Mouse (Mus musculus): ENCODE results near the gene Susd2.

Gene Susd2

GRCm38 (mm10) chr10:75651381-75652068, 7.7 kb upstream of the Susd2 start:
- DNase-seq, result no peak

DNA sequence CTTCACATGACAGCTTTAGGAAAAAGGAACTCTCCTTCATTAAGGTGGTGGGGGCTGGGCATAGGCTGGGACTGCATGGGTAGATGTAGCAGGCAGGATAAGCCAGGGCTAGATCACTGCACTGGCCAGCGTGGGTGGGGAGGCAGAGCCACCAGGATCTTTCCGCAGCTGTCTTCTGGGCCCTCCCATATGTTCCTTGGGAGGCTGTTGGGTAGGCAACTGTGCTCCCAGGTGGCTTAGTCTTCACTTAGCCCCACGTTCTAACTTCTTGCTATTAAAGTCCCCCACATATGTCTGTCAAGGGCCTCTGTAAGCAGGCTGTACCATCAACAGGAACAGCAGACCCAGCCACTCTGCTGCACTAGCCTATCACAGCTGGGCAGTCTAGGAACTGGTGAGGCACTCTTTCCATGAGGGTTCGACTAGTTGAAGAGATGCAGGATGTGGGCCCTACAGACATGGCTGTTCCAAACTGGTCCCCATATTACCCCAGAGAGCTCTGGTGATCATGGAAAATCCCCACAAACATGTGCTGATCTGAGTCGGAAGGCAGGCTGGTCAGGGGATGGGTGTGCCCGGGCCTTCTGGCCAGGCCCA, 6.6 kb upstream of the Susd2 start:
- no peak for DNase-seq

- DNase-seq, result no peak
Observed at GRCm38 (mm10) chr10:75649406-75649995, 5.7 kb upstream of the Susd2 start.

DNA sequence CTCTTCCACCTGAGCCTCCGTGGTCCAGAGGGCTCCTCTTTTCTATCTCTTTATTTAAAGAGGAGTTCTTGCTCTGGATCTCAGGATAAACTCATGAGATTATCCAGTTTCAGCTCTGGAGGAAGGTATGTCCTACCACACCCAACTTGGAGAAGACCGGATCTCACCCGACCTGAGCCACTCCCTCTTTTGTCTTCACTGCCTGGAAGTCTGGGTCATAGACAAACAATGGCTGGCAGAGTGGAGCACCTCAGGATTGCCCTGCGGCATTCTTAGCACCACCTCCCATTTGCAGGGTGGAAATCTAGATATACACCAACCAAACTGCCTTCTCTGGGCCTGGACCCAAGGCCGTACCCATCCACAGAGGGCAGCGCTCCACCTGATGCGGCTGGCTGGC, 5.2 kb upstream of the Susd2 start:
- DNase-seq, result no peak

- DNase-seq, result no peak
Observed at GRCm38 (mm10) chr10:75648091-75648490, 4.3 kb upstream of the Susd2 start.

DNA sequence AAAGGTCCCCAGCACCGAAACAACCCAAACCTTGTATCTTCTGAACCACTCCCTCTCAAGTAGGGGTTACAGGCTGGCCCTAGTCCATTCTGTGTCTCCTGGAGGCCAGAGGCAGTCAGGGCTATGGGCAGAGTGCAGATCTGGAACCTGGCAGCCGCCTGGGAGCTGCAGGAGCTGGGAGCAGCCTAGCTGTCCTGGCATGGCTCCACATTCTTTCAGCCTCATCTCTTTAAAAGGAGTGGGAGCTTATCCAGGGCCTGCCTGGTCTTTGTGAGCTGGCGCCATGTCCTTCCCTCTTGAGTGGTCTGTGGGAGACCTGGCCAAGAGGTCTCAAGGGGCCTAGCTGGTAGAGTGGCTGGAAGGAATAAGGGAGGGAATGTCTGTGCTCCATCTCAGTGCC, 3.6 kb upstream of the Susd2 start:
- DNase-seq, result no peak

- DNase-seq, result no peak
Observed at GRCm38 (mm10) chr10:75646406-75646805, 2.6 kb upstream of the Susd2 start.

DNA sequence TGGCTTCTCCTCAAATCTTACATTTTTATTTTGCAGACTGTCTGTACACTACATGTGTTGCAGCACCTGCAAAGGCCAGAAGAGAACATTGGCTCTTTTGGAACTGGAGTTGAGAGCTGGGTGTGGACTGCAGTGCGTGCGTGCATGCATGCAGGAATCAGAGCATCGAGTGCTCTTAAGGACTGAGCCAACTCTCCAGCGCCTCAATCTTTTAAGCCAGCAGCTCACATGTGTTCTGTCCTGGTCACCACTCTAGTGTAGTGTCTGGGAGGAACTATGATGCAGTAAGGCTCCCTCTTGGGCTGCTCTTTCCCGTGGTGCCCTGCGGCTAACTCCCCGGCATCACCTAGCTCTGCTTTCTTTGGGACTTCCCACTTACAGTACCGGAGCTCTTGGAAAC, 1.8 kb upstream of the Susd2 start:
- DNase-seq, result no peak

DNA sequence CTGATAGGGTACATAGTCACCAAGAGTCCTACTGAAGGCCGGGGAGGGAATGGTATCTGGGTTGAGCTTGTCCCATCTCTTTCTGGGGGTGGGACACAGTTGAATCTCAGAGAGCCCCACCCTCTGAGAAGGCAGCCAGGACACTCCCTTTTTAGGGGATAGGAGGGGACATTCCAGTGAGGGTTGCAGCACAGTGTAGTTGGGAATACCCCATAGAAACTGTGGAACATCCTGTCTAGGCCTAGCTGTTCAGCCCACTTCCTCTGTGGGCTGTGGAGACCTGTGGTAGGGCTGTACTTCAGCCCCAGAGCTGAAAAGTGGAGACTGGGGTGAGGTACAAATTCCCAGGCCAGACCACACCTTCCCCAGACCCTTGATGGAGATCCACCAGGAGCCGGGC, 917 bp downstream of the Susd2 start:
- no peak for DNase-seq

DNA sequence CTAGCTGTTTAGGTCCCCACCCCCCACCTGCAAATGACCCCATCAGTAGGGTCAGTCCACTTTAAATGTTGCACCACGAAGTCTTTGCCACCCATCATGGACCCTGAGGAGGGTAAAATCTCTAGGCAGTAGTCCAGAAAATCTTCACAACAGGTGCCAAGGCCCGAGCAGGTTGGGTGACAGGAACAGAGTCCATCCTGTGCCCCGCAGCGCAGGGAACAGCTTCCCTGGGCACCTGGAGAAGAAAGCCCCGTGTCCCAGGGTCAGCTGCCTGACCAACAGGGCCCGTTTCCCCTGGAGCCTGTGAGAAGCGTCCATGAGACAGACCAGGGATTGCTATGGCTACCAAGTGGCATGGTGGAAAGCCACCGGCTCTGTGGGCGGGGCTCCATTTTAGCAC, 1.4 kb downstream of the Susd2 start:
- DNase-seq, result no peak

GRCm38 (mm10) chr10:75641721-75642222, 2.0 kb downstream of the Susd2 start:
- DNase-seq, result no peak

- peak in 1 of 2 experiments; percentile 3 for DNase-seq
Observed at GRCm38 (mm10) chr10:75637711-75638110, 6.1 kb downstream of the Susd2 start.

DNA sequence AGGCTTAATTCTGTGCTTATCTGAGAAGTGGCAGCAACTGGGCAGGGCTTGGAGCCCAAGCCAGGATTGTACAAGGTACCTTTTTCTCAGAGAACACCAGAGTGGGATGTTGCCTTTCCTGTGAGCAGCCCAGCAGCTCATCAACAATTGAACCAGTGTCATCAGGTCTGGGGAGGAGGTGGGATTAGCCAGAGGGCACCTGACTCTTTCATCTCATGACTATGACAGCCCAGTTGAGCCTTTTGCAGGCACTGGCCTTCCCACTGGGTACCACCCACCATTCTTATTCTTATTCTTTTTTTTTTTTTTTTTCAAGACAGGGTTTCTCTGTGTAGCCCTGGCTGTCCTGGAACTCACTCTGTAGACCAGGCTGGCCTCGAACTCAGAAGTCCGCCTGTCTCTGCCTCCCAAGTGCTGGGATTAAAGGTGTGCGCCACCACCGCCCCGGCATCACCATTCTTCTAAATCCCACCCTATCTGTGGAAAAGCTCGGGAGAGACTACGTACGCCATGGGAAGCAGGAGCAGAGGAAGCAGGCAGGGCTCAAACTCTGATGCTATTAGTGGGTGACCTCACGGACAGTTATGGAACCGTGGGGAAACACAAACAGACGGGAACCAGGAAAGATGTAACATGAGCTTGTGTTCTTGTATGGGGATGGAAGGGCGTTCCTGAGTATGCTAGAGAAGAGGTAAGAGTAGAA, 7.6 kb downstream of the Susd2 start:
- DNase-seq, result peak in 1 of 2 experiments; percentile 7

GRCm38 (mm10) chr10:75635693-75636055, 8.1 kb downstream of the Susd2 start:
- DNase-seq, result peak; percentile 73 to 84

DNA sequence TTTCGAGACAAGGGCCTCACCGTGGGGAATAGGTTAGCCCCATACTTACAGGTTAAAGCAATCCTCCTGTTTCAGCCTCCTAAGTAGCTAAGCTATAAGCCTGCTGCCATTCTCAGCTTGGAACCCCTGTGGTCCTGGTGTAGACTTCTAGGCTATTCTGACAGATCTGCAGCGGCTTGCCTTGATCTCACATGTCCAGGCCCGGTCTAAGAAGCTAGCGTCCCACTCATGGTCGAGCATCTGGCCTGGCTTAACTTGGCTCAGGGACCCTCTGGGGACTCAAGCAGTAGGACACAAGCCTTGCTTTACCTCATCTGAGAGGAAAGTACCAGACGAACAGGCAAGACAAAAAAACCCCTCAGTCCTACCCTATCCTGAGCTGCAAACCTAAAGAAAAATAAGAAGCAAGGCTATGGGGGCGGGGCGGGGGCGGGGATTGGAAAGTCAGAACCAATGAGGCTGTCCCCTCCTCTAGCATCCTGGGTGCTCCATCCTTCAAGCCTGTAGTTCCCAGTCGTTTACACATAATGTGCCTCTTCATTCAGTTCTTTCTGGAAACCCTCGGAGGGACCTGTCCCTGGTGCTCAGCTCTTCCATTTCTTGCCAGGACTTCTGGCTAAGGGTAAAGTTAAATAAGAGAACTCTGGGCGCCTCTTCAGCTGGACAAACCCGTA, 8.7 kb downstream of the Susd2 start:
- peak in 1 of 2 experiments; percentile 3 for DNase-seq

- DNase-seq, result peak in 1 of 2 experiments; percentile 5
Observed at GRCm38 (mm10) chr10:75634610-75635009, 9.2 kb downstream of the Susd2 start.

- DNase-seq, result no peak
Observed at GRCm38 (mm10) chr10:75633576-75634139, 10.2 kb downstream of the Susd2 start.

DNA sequence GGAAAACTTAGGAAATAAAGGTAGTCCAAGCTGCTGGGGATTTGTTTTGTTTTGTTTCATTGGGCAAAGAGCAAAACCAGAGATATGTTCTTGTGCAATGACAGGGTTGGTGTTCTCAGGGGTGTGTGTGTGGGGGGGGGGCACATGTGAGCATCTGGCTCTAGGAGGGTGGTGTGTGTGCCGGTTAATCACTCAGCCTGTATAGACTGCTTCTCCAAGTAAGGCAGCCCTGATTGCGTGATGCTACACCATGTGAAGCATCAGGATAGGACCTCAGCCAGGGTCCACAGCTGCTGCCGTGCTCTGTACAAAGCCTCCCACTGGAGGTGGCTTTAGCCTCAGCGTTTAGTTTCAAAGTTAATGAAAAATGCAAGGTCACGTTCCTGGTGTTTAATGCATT, 10.8 kb downstream of the Susd2 start:
- no peak for DNase-seq

DNA sequence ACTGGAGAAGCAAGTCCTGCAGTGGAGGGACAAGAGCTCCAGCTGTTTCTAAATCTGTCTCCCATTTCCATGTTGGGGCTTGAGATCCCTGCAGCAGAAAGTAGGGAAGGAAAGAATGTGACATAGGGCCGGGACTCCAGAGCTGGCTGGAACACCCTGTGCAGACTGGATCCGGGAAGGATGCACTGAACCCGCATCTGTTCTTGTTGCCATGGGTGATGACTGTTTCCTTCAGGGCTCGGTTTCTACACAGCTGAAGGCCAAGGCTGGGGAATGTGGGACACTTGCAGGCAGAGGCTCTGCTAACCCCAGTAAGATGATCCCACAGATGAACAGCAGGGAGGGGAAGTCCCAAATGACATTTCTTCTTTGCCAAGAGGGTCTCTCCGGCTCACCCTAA, 11.2 kb downstream of the Susd2 start:
- no peak for DNase-seq

GRCm38 (mm10) chr10:75627490-75627889, 16.3 kb downstream of the Susd2 start:
- DNase-seq, result no peak

- DNase-seq, result no peak
Observed at GRCm38 (mm10) chr10:75626991-75627390, 16.8 kb downstream of the Susd2 start.

DNA sequence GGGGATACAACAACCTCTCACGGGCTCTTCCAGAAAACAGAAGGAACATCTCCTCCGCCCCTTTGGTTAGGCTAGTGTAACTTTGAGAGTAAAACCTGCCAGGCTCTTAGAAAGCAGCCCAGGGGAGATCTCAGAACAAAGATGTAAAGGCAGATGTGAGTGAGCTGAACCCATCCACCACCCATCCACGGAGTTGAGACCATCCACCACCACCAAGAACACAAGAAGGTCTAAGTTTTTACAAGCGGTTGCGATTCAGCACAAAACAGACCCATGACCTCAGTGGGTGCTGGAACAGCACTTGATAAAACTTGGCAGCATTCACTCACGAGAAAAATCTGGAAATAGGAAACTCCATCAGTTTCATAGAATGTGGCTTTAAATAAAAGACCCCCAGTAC, 17.9 kb downstream of the Susd2 start:
- DNase-seq, result no peak

GRCm38 (mm10) chr10:75620818-75621217, 23.0 kb downstream of the Susd2 start:
- no peak for DNase-seq

All from thymus, postnatal 36 days (tissue).